Comparison of ENCODE assay signal across 8 mouse cellular contexts in genomic region chr1:180194781-180195471, GRCm38 (mm10). TPM values are rescaled to one million over a fixed set of nuclear protein-coding genes. Genes with fewer than 3 reads are reported as not detected.
DNase-seq lines count a peak whose midpoint lies in the region; ATAC-seq and TF ChIP-seq lines count a peak whose summit lies in the region.

No protein-coding gene starts in this region.

- H3K9me3 ChIP-seq in hindbrain, postnatal 0 days (ENCODE audit: low read length), result no peaks in the 10 kb centered on the region
- H3K9me3 ChIP-seq in midbrain, embryonic 15.5 days, result no peaks in the 10 kb centered on the region

- no peaks in the 10 kb centered on the region for H3K36me3 ChIP-seq in hindbrain, postnatal 0 days (ENCODE audit: insufficient read depth, low read length)
- no peaks in the 10 kb centered on the region for H3K36me3 ChIP-seq in liver, adult 2 months (ENCODE audit: control insufficient read depth, insufficient read depth, low read length)
- H3K36me3 ChIP-seq in midbrain, embryonic 15.5 days (replicated peaks), result no peaks in the 10 kb centered on the region
- H3K36me3 ChIP-seq in testis, adult 2 months (ENCODE audit: control insufficient read depth, insufficient read depth, low read length), result no peaks in the 10 kb centered on the region

- no peak for TF ChIP-seq CTCF in layer of hippocampus, adult 2 months (conservative IDR thresholded peaks at IDR 0.05)
- no peak for TF ChIP-seq CTCF in hindbrain, postnatal 0 days (IDR thresholded peaks at IDR 0.05; ENCODE audit: low read depth)
- TF ChIP-seq CTCF in liver, adult 2 months (IDR thresholded peaks at IDR 0.05; ENCODE audit: low read depth, low read length), result no peak
- TF ChIP-seq CTCF in testis, adult 2 months (IDR thresholded peaks at IDR 0.05; ENCODE audit: control insufficient read depth, insufficient read depth, insufficient replicate concordance, low read depth, low read length), result no peak

- peak overlapping the region; percentile 92 for H3K4me2 ChIP-seq in hindbrain, postnatal 0 days (ENCODE audit: low read depth, low read length)
- peak overlapping the region; percentile 79 for H3K4me2 ChIP-seq in midbrain, embryonic 15.5 days

- DNase-seq in layer of hippocampus, adult 2 months (ENCODE audit: low spot score in 2 of 2), result no peak
- no peak for DNase-seq in layer of hippocampus, adult 9-10 months (ENCODE audit: low spot score)
- DNase-seq in cerebellum, adult 9-11 months, result peak; percentile 63
- DNase-seq in gastrocnemius, postnatal 14 days, result peak; percentile 80
- peak; percentile 49 for DNase-seq in hindbrain, postnatal 0 days (ENCODE audit: low spot score)
- DNase-seq in liver, adult 2 months (ENCODE audit: extremely low read depth, low read depth, low spot score), result peak; percentile 98

- peaks cover 25% of the 10 kb centered on the region for H3K79me2 ChIP-seq in liver, adult 2 months (ENCODE audit: control insufficient read depth, insufficient read depth, low read length)

- 29% methylated on average over 9 of the region's 9 CpGs for WGBS in hindbrain, postnatal 0 days
- WGBS in liver, adult 2 months, result 5% methylated on average over 9 of the region's 9 CpGs
- WGBS in midbrain, embryonic 15.5 days, result 31% methylated on average over 9 of the region's 9 CpGs

- peak; percentile 46 for ATAC-seq in hindbrain, postnatal 0 days
- peak; percentile 12; the same call in 1 of the 2 replicates for ATAC-seq in midbrain, embryonic 15.5 days (replicated peaks)

- H3K27ac ChIP-seq in layer of hippocampus, adult 2 months, result peak overlapping the region; percentile 83
- 0 out of 2 replicates have a peak overlapping the region, but pooled peaks have one; percentile 32 for H3K27ac ChIP-seq in hindbrain, postnatal 0 days
- H3K27ac ChIP-seq in liver, adult 2 months (replicated peaks; ENCODE audit: insufficient read depth, low read depth, low read length), result peak overlapping the region; percentile 92
- H3K27ac ChIP-seq in midbrain, embryonic 15.5 days, result no peak overlapping the region
- peak overlapping the region; percentile 30 for H3K27ac ChIP-seq in testis, adult 2 months (ENCODE audit: control insufficient read depth, insufficient read depth, low read depth, low read length)

- intact Hi-C loops in gastrocnemius, postnatal 14 days (cut with DNase I; ENCODE audit: low total_unique reads), result no loop called here

- 0 out of 2 replicates have a peak, but pooled peaks cover 7% of the 10 kb centered on the region for H3K4me1 ChIP-seq in hindbrain, postnatal 0 days (ENCODE audit: insufficient read depth, low read length)
- H3K4me1 ChIP-seq in liver, adult 2 months (ENCODE audit: control insufficient read depth, insufficient read depth, low read length), result peaks cover 33% of the 10 kb centered on the region
- peaks cover 11% of the 10 kb centered on the region for H3K4me1 ChIP-seq in midbrain, embryonic 15.5 days
- H3K4me1 ChIP-seq in testis, adult 2 months (ENCODE audit: control insufficient read depth, insufficient read depth, low read length), result peaks cover 11% of the 10 kb centered on the region

- peak overlapping the region; percentile 74 for H3K4me3 ChIP-seq in layer of hippocampus, adult 2 months
- peak overlapping the region; percentile 67 for H3K4me3 ChIP-seq in hindbrain, postnatal 0 days (ENCODE audit: low read length)
- peak overlapping the region; percentile 78 for H3K4me3 ChIP-seq in liver, adult 2 months (ENCODE audit: insufficient read depth, low read depth, low read length)
- H3K4me3 ChIP-seq in midbrain, embryonic 15.5 days, result peak overlapping the region; percentile 64
- H3K4me3 ChIP-seq in testis, adult 2 months (ENCODE audit: control insufficient read depth, low read depth, low read length), result peak overlapping the region; percentile 94

- peak; percentile 47; the same call in 1 of the 2 replicates for TF ChIP-seq POLR2A in liver, adult 2 months (IDR thresholded peaks at IDR 0.05; ENCODE audit: extremely low read depth, insufficient read depth, low read length)
- TF ChIP-seq POLR2A in testis, adult 2 months (IDR thresholded peaks at IDR 0.05; ENCODE audit: control insufficient read depth, low read depth, low read length), result no peak

- H3K9ac ChIP-seq in hindbrain, postnatal 0 days (replicated peaks; ENCODE audit: low read length), result peak overlapping the region; percentile 43; the same call in 1 of the 2 replicates
- peak overlapping the region; percentile 88 for H3K9ac ChIP-seq in liver, adult 2 months (ENCODE audit: low read depth, low read length)
- peak overlapping the region; percentile 40; the same call in 1 of the 2 replicates for H3K9ac ChIP-seq in midbrain, embryonic 15.5 days

- no peaks in the 10 kb centered on the region for H3K27me3 ChIP-seq in hindbrain, postnatal 0 days (ENCODE audit: insufficient read depth, low read length)
- no peaks in the 10 kb centered on the region for H3K27me3 ChIP-seq in liver, adult 2 months (ENCODE audit: control insufficient read depth, insufficient read depth, low read length)
- peaks cover 5% of the 10 kb centered on the region for H3K27me3 ChIP-seq in midbrain, embryonic 15.5 days (replicated peaks)
- H3K27me3 ChIP-seq in testis, adult 2 months (ENCODE audit: control insufficient read depth, insufficient read depth, low read length), result no peaks in the 10 kb centered on the region

RNA-seq across cellular contexts. Expression of gene Coq8a, which starts 4.5 kb away (rescaled TPM):
- 10 to 100 TPM; 56.1 to 65.6 TPM for total RNA-seq in layer of hippocampus, adult 2 months (2021)
- 100 to 1,000 TPM; 498 to 743 TPM for total RNA-seq in gastrocnemius, postnatal 14 days (2021)
- 3.4 and 6.0 TPM in 2 replicates for total RNA-seq in hindbrain, postnatal 0 days (2014; rRNA removed)
- 9.2 and 12.2 TPM in 2 replicates for polyA plus RNA-seq in hindbrain, postnatal 0 days (2015; fragmentation: Nextera tagmentation; extraction: Ambion mirVana)
- total RNA-seq in liver, adult 2 months (2014; rRNA removed), result 137 and 197 TPM in 2 replicates
- 387 and 444 TPM in 2 replicates for polyA plus RNA-seq in liver, adult 2 months (2012; rRNA removed)
- polyA plus RNA-seq in midbrain, embryonic 15.5 days (2015; fragmentation: Nextera tagmentation; extraction: Ambion mirVana), result 2.7 and 3.9 TPM in 2 replicates
- polyA plus RNA-seq in testis, adult 2 months (2012; rRNA removed), result 9.6 and 12.4 TPM in 2 replicates

Comparison
In these comparisons a context has a peak if more than half of its experiments do, and no peak if none do; other contexts are left out.
1. DNase-seq: peak in cerebellum, adult 9-11 months (single experiment), gastrocnemius, postnatal 14 days (single experiment), hindbrain, postnatal 0 days (single experiment) and liver, adult 2 months (single experiment); none in layer of hippocampus, adult 2 months (0 of 2) and layer of hippocampus, adult 9-10 months (single experiment).
2. Peak in every context shown above with its lines, with median percentiles within 50 percentile points of each other: H3K4me3 ChIP-seq and H3K9ac ChIP-seq.